Mouse (Mus musculus): ENCODE data around the gene Vmn1r35.
"Not testable (repeated sequence)": the region's sequence is repeated elsewhere in the genome, so short reads cannot be mapped to it uniquely, and the experiment has no call there.

DNA sequence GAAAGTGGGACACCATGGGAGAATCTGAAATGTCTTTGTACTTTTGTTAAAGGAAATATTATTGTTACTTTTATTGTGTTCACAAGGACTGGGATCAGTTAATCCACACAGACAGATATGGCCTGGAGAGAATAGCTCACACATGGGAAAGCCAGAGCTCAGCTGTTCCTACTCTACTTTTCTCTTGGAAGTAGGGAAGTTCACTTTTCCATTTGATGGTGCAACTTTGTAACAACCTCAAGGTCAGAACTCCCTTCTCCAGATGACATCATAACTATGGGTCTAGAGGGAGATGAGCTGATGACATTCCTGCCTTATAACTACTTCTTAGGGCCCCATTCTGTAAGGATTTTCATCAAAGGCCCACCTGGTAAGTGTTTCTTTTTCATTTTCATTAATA, 43.4 kb upstream of the Vmn1r35 start, which contains the start of gene Vmn1r37:
- TF ChIP-seq POLR2A (IDR thresholded peaks at IDR 0.05; ENCODE audit: borderline replicate concordance, insufficient read depth, low read length); CTCF (IDR thresholded peaks at IDR 0.05; ENCODE audit: borderline replicate concordance, insufficient read depth, low read depth, low read length): not testable (repeated sequence)
